Mouse (Mus musculus) small intestine, adult 2 months (tissue): ENCODE data around the gene Tcte1.

Experiments used
- CTCF ChIP-seq: fragments of 200-500 bp; IDR thresholded peaks from 2 replicates; pipeline ENCODE4 v1.5.1; 2012; ENCODE audit warnings: low read depth, mild to moderate bottlenecking, control low read depth, inconsistent platforms, low read length, moderate library complexity, mixed read lengths; ENCODE audit not compliant: insufficient replicate concordance, insufficient read length; ENCODE audit errors: extremely low read depth
- POLR2A ChIP-seq: fragments of 200-500 bp; IDR thresholded peaks from 2 replicates; pipeline ENCODE4 v1.6.1; 2012; ENCODE audit warnings: low read depth, mild to moderate bottlenecking, control low read depth, inconsistent platforms, low read length, moderate library complexity

DNA sequence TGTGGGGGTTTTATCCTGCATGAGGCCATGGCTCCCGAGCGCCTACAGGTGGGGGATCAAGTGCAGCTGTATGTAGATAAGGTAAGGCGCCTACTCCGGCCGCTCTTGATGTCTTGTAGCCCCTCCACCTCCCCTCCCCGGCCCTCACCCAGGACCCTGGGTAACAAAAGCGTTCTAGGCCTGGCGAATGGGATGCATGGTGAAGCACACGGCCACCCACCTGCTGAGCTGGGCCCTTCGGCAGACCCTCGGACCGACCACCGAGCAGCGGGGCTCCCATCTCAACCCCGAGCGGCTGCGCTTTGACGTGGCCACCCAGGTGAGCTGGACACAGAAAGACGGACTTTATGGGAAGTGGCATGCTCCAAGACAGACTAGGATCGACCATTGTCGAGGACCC is 6.1 kb upstream of the Tcte1 start:
- TF ChIP-seq CTCF (no peak), POLR2A (no peak)
